Comparison of ENCODE assay signal across 12 mouse cellular contexts in the genomic region with DNA sequence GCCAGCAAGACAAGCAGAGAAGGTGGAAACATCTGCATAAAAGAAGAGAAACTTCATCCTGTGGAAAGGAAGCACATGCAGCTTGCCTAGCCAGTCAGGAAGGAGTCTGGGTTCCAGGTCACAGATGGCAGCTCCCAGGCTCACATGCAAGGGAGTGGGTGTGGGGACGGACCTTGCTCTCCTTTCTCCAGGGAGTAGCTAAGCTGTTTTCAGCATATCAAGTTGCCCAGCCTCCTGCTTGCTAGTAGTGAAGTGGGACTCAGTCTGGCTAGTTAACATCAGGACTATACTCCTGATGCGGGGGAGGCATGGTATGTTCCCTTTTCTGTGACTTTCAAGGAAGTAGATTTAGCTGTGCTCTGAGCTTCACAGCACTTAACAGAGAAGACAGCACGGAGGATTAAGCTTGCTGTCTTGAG.
A peak's percentile ranks its signal among the peaks of the same experiment; 100 is the strongest.
DNase-seq lines count a peak whose midpoint lies in the region; ATAC-seq and TF ChIP-seq lines count a peak whose summit lies in the region.
"Had no signal": no experiment of that assay in that cellular context is flagged by ENCODE, and none has a peak within 500 bp of the region (broad histone marks: within the 10 kb centered on the region; RNA-seq: fewer than 3 reads in every experiment).

No protein-coding gene starts in this region.

- H3K9ac ChIP-seq in kidney, embryonic 15.5 days: no peak overlapping the region
- H3K9ac ChIP-seq in MEL (ENCODE audit: control insufficient read depth, low read depth, low read length, poor library complexity, severe bottlenecking): no peak overlapping the region

- no peak for TF ChIP-seq RAD21 in MEL (IDR thresholded peaks at IDR 0.05; ENCODE audit: low read depth, low read length)

- ATAC-seq in kidney, embryonic 15.5 days (replicated peaks; ENCODE audit: low FRiP score): peak; percentile 94
- peak; percentile 72 for ATAC-seq in megakaryocyte progenitor cell, adult 5-6 weeks (replicated peaks; ENCODE audit: poor library complexity)

- no peaks in the 10 kb centered on the region for H3K79me2 ChIP-seq in MEL (ENCODE audit: control insufficient read depth, insufficient read depth, low read length, poor library complexity)

- 21% methylated on average over 3 of the region's 3 CpGs for WGBS in kidney, embryonic 15.5 days

- no peak for DNase-seq in kidney, postnatal 10 days
- peak; percentile 6 for DNase-seq in MEL (ENCODE audit: low read depth, low spot score)
- DNase-seq in brain, adult 2 months (ENCODE audit: low read depth, low spot score): peak; percentile 47
- no peak for DNase-seq in cerebellum, postnatal 36 days
- no peak for DNase-seq in thymus, postnatal 0 days (ENCODE audit: low spot score)
- DNase-seq: adrenal gland, adult 8-10 months; right cerebral cortex, postnatal 4 days; thymus, postnatal 36 days had no signal

- TF ChIP-seq POLR2A in MEL (IDR thresholded peaks at IDR 0.05; ENCODE audit: control insufficient read depth in 1 of 2, insufficient read depth in 1 of 2, low read depth in 1 of 2, low read length in 2 of 2, poor library complexity in 1 of 2): no peak

- TF ChIP-seq EP300 in MEL (IDR thresholded peaks at IDR 0.05; ENCODE audit: low read depth in 1 of 2, low read length in 2 of 2): no peak

- H3K4me2 ChIP-seq in kidney, embryonic 15.5 days: no peak overlapping the region
- H3K4me2 ChIP-seq: heart, embryonic 11.5 days had no signal

- no peaks in the 10 kb centered on the region for H3K4me1 ChIP-seq in kidney, embryonic 15.5 days
- no peaks in the 10 kb centered on the region for H3K4me1 ChIP-seq in MEL (ENCODE audit: control insufficient read depth in 1 of 2, insufficient read depth in 2 of 2, low read length in 2 of 2)

- no peak for TF ChIP-seq CTCF in MEL (IDR thresholded peaks at IDR 0.05 in 2 of 3, conservative IDR thresholded peaks at IDR 0.05 in 1 of 3; ENCODE audit: control insufficient read depth in 1 of 3, insufficient read depth in 1 of 3, low read depth in 2 of 3, low read length in 3 of 3, poor library complexity in 1 of 3, severe bottlenecking in 1 of 3)

- no peaks in the 10 kb centered on the region for H3K27me3 ChIP-seq in kidney, embryonic 15.5 days
- no peaks in the 10 kb centered on the region for H3K27me3 ChIP-seq in MEL (ENCODE audit: control insufficient read depth in 1 of 2, insufficient read depth in 2 of 2, low read length in 2 of 2)

- H3K9me3 ChIP-seq in kidney, embryonic 15.5 days (replicated peaks): no peaks in the 10 kb centered on the region
- H3K9me3 ChIP-seq in MEL (replicated peaks; ENCODE audit: insufficient read depth, low read length): no peaks in the 10 kb centered on the region
- H3K9me3 ChIP-seq: forebrain, embryonic 10.5 days had no signal

- no peaks in the 10 kb centered on the region for H3K36me3 ChIP-seq in kidney, embryonic 15.5 days
- H3K36me3 ChIP-seq in MEL (ENCODE audit: control insufficient read depth in 1 of 2, insufficient read depth in 2 of 2, low read length in 2 of 2): no peaks in the 10 kb centered on the region
- H3K36me3 ChIP-seq: forebrain, embryonic 10.5 days had no signal

- no peak overlapping the region for H3K4me3 ChIP-seq in kidney, embryonic 15.5 days (replicated peaks)
- H3K4me3 ChIP-seq in MEL (ENCODE audit: control insufficient read depth in 1 of 2, insufficient read depth in 1 of 2, low read depth in 2 of 2, low read length in 2 of 2): no peak overlapping the region
- H3K4me3 ChIP-seq: forebrain, embryonic 10.5 days had no signal

- H3K27ac ChIP-seq in kidney, embryonic 15.5 days: peak overlapping the region; percentile 24; the same call in 1 of the 2 replicates
- no peak overlapping the region for H3K27ac ChIP-seq in MEL (ENCODE audit: control insufficient read depth, low read depth, low read length)
- H3K27ac ChIP-seq: forebrain, embryonic 10.5 days had no signal

TF ChIP-seq in MEL, 35 proteins besides CTCF, POLR2A, EP300 and RAD21:
- TF ChIP-seq UBTF (IDR thresholded peaks at IDR 0.05; ENCODE audit: borderline replicate concordance, insufficient read depth, low read depth, low read length): no peak
- TF ChIP-seq SMC3 (IDR thresholded peaks at IDR 0.05; ENCODE audit: low read depth, low read length): no peak
- no peak for TF ChIP-seq ZC3H11A (IDR thresholded peaks at IDR 0.05; ENCODE audit: low read depth, low read length)
- TF ChIP-seq NELFE (IDR thresholded peaks at IDR 0.05; ENCODE audit: low read depth, low read length): no peak

Comparison
In these comparisons a context has a peak if more than half of its experiments do, and no peak if none do; other contexts are left out.
1. DNase-seq: peak in MEL (single experiment) and brain, adult 2 months (single experiment); none in kidney, postnatal 10 days (single experiment), cerebellum, postnatal 36 days (0 of 2) and thymus, postnatal 0 days (single experiment).